Mouse (Mus musculus) megakaryocyte, embryonic 14.5 days (primary cell): Measurements from ENCODE around the gene Ntrk3. TPM values are rescaled to one million over a fixed set of nuclear protein-coding genes. Genes with fewer than 3 reads are reported as not detected.

Experiments
- H3K27me3 ChIP-seq: replicated peaks from 2 replicates; pipeline ENCODE3; 2012; ENCODE audit warnings: inconsistent platforms
- H3K36me3 ChIP-seq: replicated peaks from 2 replicates; pipeline ENCODE3; 2012; ENCODE audit warnings: low read length, inconsistent platforms, mixed read lengths
- H3K4me1 ChIP-seq: 2 replicates; pipeline ENCODE4 v1.6.1; 2012; ENCODE audit warnings: inconsistent platforms
- H3K4me3 ChIP-seq: replicated peaks from 2 replicates; pipeline ENCODE3; 2012; ENCODE audit warnings: moderate library complexity, mild to moderate bottlenecking, inconsistent platforms
- H3K9me3 ChIP-seq: 2 replicates; pipeline ENCODE4 v1.6.1; 2012; ENCODE audit warnings: inconsistent platforms
- FLI1 ChIP-seq: IDR thresholded peaks from 2 replicates; pipeline ENCODE4 v1.6.1; 2012; ENCODE audit warnings: low read length, inconsistent platforms, mixed read lengths
- GATA1 ChIP-seq: IDR thresholded peaks from 3 replicates; pipeline ENCODE4 v1.6.1; 2012; ENCODE audit warnings: mixed read lengths, low read length, inconsistent platforms, borderline replicate concordance
- polyA plus RNA-seq: library from polyadenylated mRNA; stranded (reverse); fragments of >175 nt; gene quantifications from 2 replicates; pipeline ENCODE4 v1.2.3, GENCODE M21; 2012; ENCODE audit warnings: low replicate concordance; ENCODE audit not compliant: insufficient read depth

Gene Ntrk3
- polyA plus RNA-seq, result not detected in 2 replicates

GRCm38 (mm10) chr7:78737614-78738210 is at the start of gene Ntrk3:
TSS of gene Ntrk3 (minus strand) at chr7:78738012.
- TF ChIP-seq GATA1 (no peak), FLI1 (no peak)
- Histone ChIP-seq H3K9me3 (no peaks in the 10 kb centered on the region), H3K36me3 (no peaks in the 10 kb centered on the region), H3K4me3 (no peak within 1 kb of the TSS), H3K27me3 (peaks cover 2% of the 10 kb centered on the region), H3K4me1 (no peaks in the 10 kb centered on the region)

DNA sequence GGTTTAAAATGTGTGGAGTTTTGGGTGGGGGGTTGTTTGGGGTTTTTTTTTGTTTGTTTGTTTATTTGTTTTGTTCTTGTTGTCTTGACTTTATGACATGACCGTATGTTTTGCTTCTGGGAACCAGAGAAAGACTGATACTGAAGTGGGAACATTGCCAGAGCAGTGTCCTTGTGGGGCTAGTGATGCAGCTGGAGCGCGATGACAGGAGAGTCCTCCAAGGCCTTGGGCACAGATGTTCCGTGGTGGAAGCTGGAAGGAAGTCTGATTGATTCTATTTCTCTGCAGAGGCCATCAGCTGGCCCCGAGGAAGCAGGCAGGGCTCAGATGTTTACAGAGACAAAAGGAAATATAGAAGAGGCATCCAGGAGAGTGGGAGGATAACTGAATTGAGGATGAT is 48.1 kb upstream of the Ntrk3 start:
- Histone ChIP-seq H3K27me3 (no peaks in the 10 kb centered on the region), H3K4me1 (peaks cover 83% of the 10 kb centered on the region), H3K4me3 (peak overlapping the region; percentile 53), H3K36me3 (peaks cover 57% of the 10 kb centered on the region), H3K9me3 (no peaks in the 10 kb centered on the region)
- TF ChIP-seq FLI1, result no peak
- no peak for TF ChIP-seq GATA1

DNA sequence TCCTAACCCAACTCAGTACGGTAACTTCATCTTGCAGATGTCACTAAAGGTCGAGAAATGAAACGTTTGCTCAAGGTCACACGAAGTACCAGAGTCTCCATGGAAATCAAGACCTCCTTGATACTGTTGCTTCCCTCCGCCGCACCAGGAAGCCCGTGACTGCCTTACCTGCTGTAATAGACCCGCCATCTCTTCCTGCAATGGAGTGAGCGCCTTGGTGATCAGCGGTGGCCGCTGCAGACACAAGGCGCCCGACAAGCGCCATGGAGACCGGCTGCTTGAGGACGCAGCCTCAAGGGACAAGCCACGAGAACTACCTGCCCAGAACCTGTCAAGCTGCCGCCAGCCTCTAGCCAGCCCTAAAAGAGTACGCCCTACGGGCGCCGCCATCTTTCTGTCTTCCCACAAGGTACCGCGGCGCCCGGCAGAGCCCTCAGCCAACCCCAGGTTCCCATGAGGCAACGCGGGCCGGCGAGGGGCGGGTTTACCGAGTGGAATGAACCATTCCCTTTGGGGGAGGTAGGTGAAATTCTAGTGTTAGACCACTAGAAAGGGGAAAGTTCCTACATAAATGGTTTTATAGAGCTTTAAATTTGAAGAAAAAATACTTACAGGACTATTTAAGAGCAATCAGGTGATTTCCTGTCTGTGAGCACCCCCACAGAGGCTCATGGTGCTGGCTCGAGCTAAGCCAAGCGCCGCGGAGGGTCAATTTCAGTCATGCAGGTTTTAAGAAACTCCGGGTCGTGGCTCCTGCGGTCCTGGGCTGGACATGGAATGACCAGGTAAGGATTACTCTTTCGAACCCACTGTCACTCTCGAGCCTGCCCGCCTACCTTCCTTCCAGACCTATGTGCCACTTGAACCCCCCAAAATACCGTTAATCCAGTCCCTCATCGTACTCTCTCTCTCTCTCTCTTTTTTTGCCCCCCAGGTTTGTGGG is 45.1 kb upstream of the Ntrk3 start, which contains the start of the genes Mrps11 and Mrpl46:
TSS of gene Mrps11 (plus strand) at position 481 of the 943 bp plus-strand sequence.
TSS of gene Mrpl46 (minus strand) at position 893 of the 943 bp plus-strand sequence.
- H3K4me3 ChIP-seq, result peak within 1 kb of the TSS; percentile 99
- no peaks in the 10 kb centered on the region for H3K9me3 ChIP-seq
- TF ChIP-seq FLI1 (no peak), GATA1 (no peak)
- no peaks in the 10 kb centered on the region for H3K27me3 ChIP-seq
- H3K4me1 ChIP-seq, result peaks cover 58% of the 10 kb centered on the region
- peaks cover 62% of the 10 kb centered on the region for H3K36me3 ChIP-seq

GRCm38 (mm10) chr7:78778741-78779140 is 40.9 kb upstream of the Ntrk3 start:
- Histone ChIP-seq H3K4me1 (peaks cover 18% of the 10 kb centered on the region), H3K9me3 (no peaks in the 10 kb centered on the region), H3K27me3 (no peaks in the 10 kb centered on the region), H3K36me3 (peaks cover 74% of the 10 kb centered on the region), H3K4me3 (no peak overlapping the region)
- TF ChIP-seq FLI1 (no peak), GATA1 (no peak)

GRCm38 (mm10) chr7:78770936-78771335 is 33.1 kb upstream of the Ntrk3 start:
- peaks cover 35% of the 10 kb centered on the region for H3K36me3 ChIP-seq
- peaks cover 10% of the 10 kb centered on the region; the same call in 1 of the 2 replicates for H3K4me1 ChIP-seq
- no peak overlapping the region for H3K4me3 ChIP-seq
- peaks cover 9% of the 10 kb centered on the region for H3K9me3 ChIP-seq
- H3K27me3 ChIP-seq, result peaks cover 13% of the 10 kb centered on the region
- no peak for TF ChIP-seq FLI1
- no peak for TF ChIP-seq GATA1

- peaks cover 17% of the 10 kb centered on the region for H3K36me3 ChIP-seq
- H3K9me3 ChIP-seq, result peaks cover 9% of the 10 kb centered on the region
- no peak overlapping the region for H3K4me3 ChIP-seq
- peaks cover 10% of the 10 kb centered on the region; the same call in 1 of the 2 replicates for H3K4me1 ChIP-seq
- peaks cover 25% of the 10 kb centered on the region for H3K27me3 ChIP-seq
- TF ChIP-seq FLI1 (no peak), GATA1 (no peak)
Observed at GRCm38 (mm10) chr7:78769075-78769652, 31.4 kb upstream of the Ntrk3 start.

DNA sequence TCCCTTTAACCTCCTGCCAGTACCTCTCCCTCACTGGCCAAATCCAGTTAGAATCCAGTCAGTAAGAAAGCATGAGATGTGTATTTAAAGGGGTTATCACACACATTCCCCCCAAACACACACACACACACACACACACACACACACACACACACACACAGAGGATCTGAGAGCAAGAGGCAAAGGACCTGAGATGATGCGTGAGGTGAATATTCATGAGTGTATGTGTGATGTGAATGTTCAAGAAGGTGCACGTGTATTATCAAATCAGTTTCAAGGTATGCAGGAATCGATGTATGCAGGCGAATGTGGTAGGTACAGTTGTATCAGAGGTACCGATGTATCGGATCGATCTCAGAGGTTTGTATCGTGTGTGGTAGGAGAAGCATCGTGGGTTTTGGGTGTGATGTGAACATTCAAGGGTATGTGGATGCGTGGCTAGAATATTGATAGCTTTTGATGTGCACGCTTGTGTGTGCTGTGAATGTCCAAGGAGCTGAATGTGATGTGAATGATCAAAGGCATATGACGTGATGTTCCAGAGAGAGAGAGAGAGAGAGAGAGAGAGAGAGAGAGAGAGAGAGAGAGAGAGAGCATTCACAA is 30.2 kb upstream of the Ntrk3 start:
- peaks cover 6% of the 10 kb centered on the region for H3K36me3 ChIP-seq
- peaks cover 31% of the 10 kb centered on the region for H3K27me3 ChIP-seq
- H3K9me3 ChIP-seq, result peaks cover 9% of the 10 kb centered on the region
- no peak overlapping the region for H3K4me3 ChIP-seq
- TF ChIP-seq FLI1 (no peak), GATA1 (no peak)
- peaks cover 10% of the 10 kb centered on the region; the same call in 1 of the 2 replicates for H3K4me1 ChIP-seq

DNA sequence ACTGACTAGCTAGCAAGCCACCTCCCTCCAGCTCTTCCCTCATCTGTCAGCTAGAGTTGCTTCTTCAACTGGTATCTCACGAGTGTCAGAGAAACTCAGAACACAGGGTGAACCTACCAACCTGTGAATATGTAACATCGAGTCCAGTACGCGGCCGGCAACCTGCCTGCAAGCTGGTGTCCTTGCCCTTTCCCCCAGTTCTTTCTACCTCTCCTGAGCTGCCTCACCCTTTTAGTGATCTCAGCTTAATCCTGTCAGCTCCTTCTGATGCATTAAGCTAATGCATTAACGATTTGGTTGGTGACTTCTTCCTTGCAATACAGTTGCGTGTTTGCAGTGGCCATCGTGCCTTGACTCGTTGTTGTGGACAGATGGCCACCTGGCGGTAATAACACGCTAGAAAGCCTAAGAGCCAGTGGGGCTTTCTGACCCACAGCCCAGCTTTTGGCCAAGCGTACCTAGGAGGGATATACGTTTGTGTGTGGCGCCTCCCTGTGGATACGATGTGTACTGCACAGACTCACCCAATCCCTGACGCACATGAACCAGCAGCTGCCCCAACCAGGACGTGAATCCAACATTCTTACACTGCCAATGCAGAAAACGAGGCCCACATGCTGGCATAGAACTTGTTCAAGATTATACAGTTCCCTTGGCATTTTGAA is 28.3 kb upstream of the Ntrk3 start:
- Histone ChIP-seq H3K4me3 (peak overlapping the region; percentile 34), H3K4me1 (peaks cover 6% of the 10 kb centered on the region; the same call in 1 of the 2 replicates), H3K36me3 (no peaks in the 10 kb centered on the region), H3K27me3 (peaks cover 32% of the 10 kb centered on the region), H3K9me3 (peaks cover 4% of the 10 kb centered on the region)
- TF ChIP-seq GATA1 (no peak), FLI1 (no peak)

GRCm38 (mm10) chr7:78765215-78765631 is 27.4 kb upstream of the Ntrk3 start:
- Histone ChIP-seq H3K27me3 (peaks cover 32% of the 10 kb centered on the region), H3K36me3 (no peaks in the 10 kb centered on the region), H3K4me3 (no peak overlapping the region), H3K4me1 (peaks cover 6% of the 10 kb centered on the region; the same call in 1 of the 2 replicates), H3K9me3 (no peaks in the 10 kb centered on the region)
- TF ChIP-seq FLI1 (no peak), GATA1 (no peak)
